Mouse (Mus musculus) heart, embryonic 13.5 days (tissue): ENCODE results near the gene Phlpp1. TPM values are rescaled to one million over a fixed set of nuclear protein-coding genes. Genes with fewer than 3 reads are reported as not detected.

ENCODE experiments used
- ATAC-seq: fragments of 200-750 bp; cut with Nextera tagmentation; 2 replicates; pipeline ENCODE4 v1.8.0; 2017; ENCODE audit warnings: moderate TSS enrichment; ENCODE audit not compliant: insufficient number of reproducible peaks, low FRiP score, low TSS enrichment; ENCODE audit errors: extremely low read depth
- H3K27ac ChIP-seq: fragments of 300-500 bp; sonication (generic); replicated peaks from 2 replicates; pipeline ENCODE4 v1.5.1; 2015; ENCODE audit warnings: moderate library complexity, mild to moderate bottlenecking, inconsistent platforms
- H3K27me3 ChIP-seq: fragments of 300-500 bp; sonication (generic); replicated peaks from 2 replicates; pipeline ENCODE4 v1.6.1; 2015; ENCODE audit warnings: mild to moderate bottlenecking, inconsistent platforms
- H3K36me3 ChIP-seq: fragments of 300-500 bp; sonication (generic); 2 replicates; pipeline ENCODE4 v1.6.1; 2015; ENCODE audit warnings: mild to moderate bottlenecking, inconsistent platforms
- H3K4me1 ChIP-seq: fragments of 300-500 bp; sonication (generic); 2 replicates; pipeline ENCODE4 v1.6.1; 2015; ENCODE audit warnings: inconsistent platforms
- H3K4me2 ChIP-seq: fragments of 300-500 bp; sonication (generic); 2 replicates; pipeline ENCODE4 v1.6.1; 2015; ENCODE audit warnings: inconsistent platforms, mild to moderate bottlenecking, moderate library complexity
- H3K4me3 ChIP-seq: fragments of 300-500 bp; sonication (generic); 2 replicates; pipeline ENCODE4 v1.5.1; 2015; ENCODE audit warnings: moderate library complexity, mild to moderate bottlenecking, inconsistent platforms
- H3K9ac ChIP-seq: fragments of 300-500 bp; sonication (generic); 2 replicates; pipeline ENCODE4 v1.6.1; 2015; ENCODE audit warnings: inconsistent platforms, mild to moderate bottlenecking, moderate library complexity
- H3K9me3 ChIP-seq: fragments of 300-500 bp; sonication (generic); 2 replicates; pipeline ENCODE4 v1.6.1; 2016; ENCODE audit warnings: inconsistent platforms
- WGBS: fragments of 180-500 bp; shearing (Covaris S2); methylation state at CpG from one replicate; pipeline ENCODE4 v1.1.7; 2015; ENCODE audit warnings: mixed read lengths; 5-methylcytosine and 5-hydroxymethylcytosine counted together
- polyA plus RNA-seq: library from polyadenylated mRNA; unstranded; fragments of >200 nt; fragmentation: Nextera tagmentation; extraction: Ambion mirVana; gene quantifications from 2 replicates; pipeline ENCODE4 v1.2.1, GENCODE M21; 2015

The Phlpp1 gene
- polyA plus RNA-seq, 1 experiment from 2014 or later: 3.9 TPM

GRCm38 (mm10) chr1:106221964-106222363, 50.4 kb downstream of the Phlpp1 start:
- WGBS: 59% methylated on average over 2 of the region's 2 CpGs
- Histone ChIP-seq H3K9ac (no peak overlapping the region), H3K9me3 (peaks cover 8% of the 10 kb centered on the region), H3K4me2 (no peak overlapping the region), H3K4me1 (peaks cover 35% of the 10 kb centered on the region), H3K27me3 (no peaks in the 10 kb centered on the region), H3K4me3 (no peak overlapping the region), H3K27ac (peak overlapping the region; percentile 2; the same call in 1 of the 2 replicates), H3K36me3 (peaks cover 3% of the 10 kb centered on the region; the same call in 1 of the 2 replicates)
- ATAC-seq: no peak

- Histone ChIP-seq H3K27me3 (no peaks in the 10 kb centered on the region), H3K36me3 (peaks cover 3% of the 10 kb centered on the region; the same call in 1 of the 2 replicates), H3K9me3 (peaks cover 8% of the 10 kb centered on the region), H3K4me3 (no peak overlapping the region), H3K27ac (no peak overlapping the region), H3K9ac (no peak overlapping the region), H3K4me1 (peaks cover 30% of the 10 kb centered on the region), H3K4me2 (no peak overlapping the region)
- ATAC-seq: no peak
- WGBS: 74% methylated on average over 7 of the region's 7 CpGs
Observed at GRCm38 (mm10) chr1:106226613-106227012, 55.1 kb downstream of the Phlpp1 start.

DNA sequence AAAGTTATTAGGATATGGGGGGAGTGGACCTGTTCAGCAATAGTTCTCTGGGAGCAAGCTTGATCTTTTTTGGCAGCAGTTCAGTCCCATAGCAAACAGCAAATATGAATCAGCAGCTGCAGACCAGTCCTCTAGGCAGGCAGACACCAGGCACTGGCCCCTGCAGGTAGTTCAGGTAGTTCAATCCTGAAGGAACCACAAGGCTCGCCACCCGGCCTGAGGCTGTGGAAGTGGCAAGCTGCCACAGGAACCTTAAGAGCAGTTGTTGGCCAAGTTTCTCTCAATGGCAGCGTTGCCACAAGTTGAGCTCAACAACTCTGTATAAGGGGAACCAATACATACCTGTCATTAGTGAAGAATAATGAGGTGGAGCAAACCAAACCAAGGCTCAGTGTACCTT, 58.8 kb downstream of the Phlpp1 start:
- no peaks in the 10 kb centered on the region for H3K36me3 ChIP-seq
- no peak overlapping the region for H3K9ac ChIP-seq
- ATAC-seq: no peak
- H3K9me3 ChIP-seq: no peaks in the 10 kb centered on the region
- WGBS: 88% methylated on average over 3 of the region's 3 CpGs
- H3K4me1 ChIP-seq: peaks cover 35% of the 10 kb centered on the region
- H3K27me3 ChIP-seq: no peaks in the 10 kb centered on the region
- no peak overlapping the region for H3K4me3 ChIP-seq
- H3K4me2 ChIP-seq: no peak overlapping the region
- H3K27ac ChIP-seq: 0 out of 2 replicates have a peak overlapping the region, but pooled peaks have one; percentile 15

- Histone ChIP-seq H3K4me3 (no peak overlapping the region), H3K9me3 (no peaks in the 10 kb centered on the region), H3K9ac (no peak overlapping the region), H3K27me3 (no peaks in the 10 kb centered on the region), H3K4me1 (peaks cover 32% of the 10 kb centered on the region), H3K27ac (no peak overlapping the region), H3K36me3 (no peaks in the 10 kb centered on the region), H3K4me2 (no peak overlapping the region)
- ATAC-seq: no peak
- WGBS: 83% methylated on average over 5 of the region's 5 CpGs
Observed at GRCm38 (mm10) chr1:106231345-106231744, 59.8 kb downstream of the Phlpp1 start.

- Histone ChIP-seq H3K9me3 (no peaks in the 10 kb centered on the region), H3K4me3 (no peak overlapping the region), H3K27ac (no peak overlapping the region), H3K27me3 (no peaks in the 10 kb centered on the region), H3K9ac (no peak overlapping the region), H3K4me1 (peaks cover 29% of the 10 kb centered on the region), H3K36me3 (no peaks in the 10 kb centered on the region), H3K4me2 (no peak overlapping the region)
- 56% methylated on average over 3 of the region's 3 CpGs for WGBS
- no peak for ATAC-seq
Observed at GRCm38 (mm10) chr1:106231805-106232459, 60.4 kb downstream of the Phlpp1 start.

DNA sequence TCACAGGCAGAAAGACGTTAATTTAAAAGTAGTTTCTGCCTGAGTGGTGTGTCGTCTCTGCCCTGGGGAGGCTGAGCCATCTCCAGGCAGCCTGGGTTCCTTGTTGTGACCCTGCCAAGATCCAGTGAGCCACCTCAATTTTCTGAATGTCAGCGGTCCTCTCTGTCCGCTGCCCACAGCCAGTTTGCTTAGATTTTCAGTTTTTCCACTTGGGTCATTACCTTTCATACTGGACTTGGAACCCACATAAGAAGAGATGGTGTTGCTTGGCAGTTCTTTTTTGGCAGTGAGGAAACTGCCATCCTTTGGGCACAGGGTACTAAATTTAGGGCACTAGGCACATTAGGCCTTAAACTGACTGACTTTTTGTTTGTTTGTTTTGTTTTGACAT, 60.9 kb downstream of the Phlpp1 start:
- H3K27ac ChIP-seq: no peak overlapping the region
- H3K36me3 ChIP-seq: no peaks in the 10 kb centered on the region
- no peak overlapping the region for H3K9ac ChIP-seq
- H3K27me3 ChIP-seq: no peaks in the 10 kb centered on the region
- no peak for ATAC-seq
- 85% methylated on average over 4 of the region's 4 CpGs for WGBS
- H3K4me1 ChIP-seq: peaks cover 33% of the 10 kb centered on the region
- H3K4me2 ChIP-seq: no peak overlapping the region
- H3K9me3 ChIP-seq: no peaks in the 10 kb centered on the region
- H3K4me3 ChIP-seq: no peak overlapping the region

GRCm38 (mm10) chr1:106236986-106237385, 65.4 kb downstream of the Phlpp1 start:
- H3K4me2 ChIP-seq: no peak overlapping the region
- H3K9ac ChIP-seq: no peak overlapping the region
- H3K36me3 ChIP-seq: no peaks in the 10 kb centered on the region
- H3K4me3 ChIP-seq: no peak overlapping the region
- H3K4me1 ChIP-seq: peaks cover 45% of the 10 kb centered on the region
- no peaks in the 10 kb centered on the region for H3K27me3 ChIP-seq
- no peaks in the 10 kb centered on the region for H3K9me3 ChIP-seq
- no peak for ATAC-seq
- H3K27ac ChIP-seq: no peak overlapping the region

- Histone ChIP-seq H3K9me3 (no peaks in the 10 kb centered on the region), H3K4me3 (no peak overlapping the region), H3K9ac (no peak overlapping the region), H3K4me1 (peaks cover 52% of the 10 kb centered on the region), H3K4me2 (no peak overlapping the region), H3K27me3 (no peaks in the 10 kb centered on the region), H3K27ac (no peak overlapping the region), H3K36me3 (no peaks in the 10 kb centered on the region)
- 67% methylated on average over 7 of the region's 7 CpGs for WGBS
- ATAC-seq: no peak
Observed at GRCm38 (mm10) chr1:106240116-106240685, 68.6 kb downstream of the Phlpp1 start.

GRCm38 (mm10) chr1:106241059-106241458, 69.5 kb downstream of the Phlpp1 start:
- H3K4me1 ChIP-seq: peaks cover 52% of the 10 kb centered on the region
- no peaks in the 10 kb centered on the region for H3K27me3 ChIP-seq
- ATAC-seq: no peak
- 0 out of 2 replicates have a peak, but pooled peaks cover 3% of the 10 kb centered on the region for H3K36me3 ChIP-seq
- H3K9me3 ChIP-seq: peaks cover 3% of the 10 kb centered on the region; the same call in 1 of the 2 replicates
- no peak overlapping the region for H3K4me3 ChIP-seq
- 90% methylated on average over 1 of the region's 1 CpGs for WGBS
- no peak overlapping the region for H3K27ac ChIP-seq
- no peak overlapping the region for H3K4me2 ChIP-seq
- no peak overlapping the region for H3K9ac ChIP-seq

- no peak overlapping the region for H3K9ac ChIP-seq
- H3K4me1 ChIP-seq: peaks cover 48% of the 10 kb centered on the region
- H3K9me3 ChIP-seq: peaks cover 5% of the 10 kb centered on the region
- peaks cover 8% of the 10 kb centered on the region; the same call in 1 of the 2 replicates for H3K36me3 ChIP-seq
- 8% methylated on average over 2 of the region's 2 CpGs for WGBS
- no peak overlapping the region for H3K4me2 ChIP-seq
- peak overlapping the region; percentile 38; the same call in 1 of the 2 replicates for H3K27ac ChIP-seq
- peak; percentile 42; the same call in 1 of the 2 replicates for ATAC-seq
- H3K27me3 ChIP-seq: no peaks in the 10 kb centered on the region
- no peak overlapping the region for H3K4me3 ChIP-seq
Observed at GRCm38 (mm10) chr1:106242129-106242528, 70.6 kb downstream of the Phlpp1 start.

DNA sequence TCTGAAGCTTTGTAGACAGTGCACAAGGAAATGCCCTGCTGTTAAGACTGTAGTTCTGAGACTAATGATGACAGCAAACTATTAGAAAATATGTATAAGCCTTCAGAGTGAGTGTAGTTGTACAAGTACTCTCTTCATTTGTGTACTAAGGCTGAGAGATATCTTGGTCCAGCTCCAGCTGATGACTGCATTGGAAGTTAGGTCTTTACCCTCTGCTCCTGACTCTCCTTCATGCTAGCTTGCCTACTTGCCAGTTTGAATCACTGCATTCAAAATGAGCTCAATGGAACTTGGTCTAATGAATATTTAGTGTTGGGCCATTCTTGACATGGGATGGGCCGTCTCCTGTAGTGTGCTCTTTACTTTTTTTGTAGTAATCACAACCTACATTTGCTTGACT, 71.8 kb downstream of the Phlpp1 start:
- 94% methylated on average over 1 of the region's 1 CpGs for WGBS

GRCm38 (mm10) chr1:106244245-106244644, 72.7 kb downstream of the Phlpp1 start:
- WGBS: 85% methylated on average over 3 of the region's 3 CpGs
- Histone ChIP-seq H3K36me3 (peaks cover 13% of the 10 kb centered on the region; the same call in 1 of the 2 replicates), H3K9ac (no peak overlapping the region), H3K27me3 (no peaks in the 10 kb centered on the region), H3K4me2 (no peak overlapping the region), H3K4me1 (peaks cover 41% of the 10 kb centered on the region), H3K27ac (no peak overlapping the region), H3K9me3 (peaks cover 12% of the 10 kb centered on the region), H3K4me3 (no peak overlapping the region)
- no peak for ATAC-seq

More for the DNA sequence above, 71.8 kb downstream of the Phlpp1 start:
- H3K4me2 ChIP-seq: no peak overlapping the region
- H3K4me3 ChIP-seq: no peak overlapping the region
- H3K27me3 ChIP-seq: no peaks in the 10 kb centered on the region
- H3K9ac ChIP-seq: no peak overlapping the region
- H3K4me1 ChIP-seq: peaks cover 41% of the 10 kb centered on the region
- no peak for ATAC-seq
- H3K27ac ChIP-seq: no peak overlapping the region
- H3K36me3 ChIP-seq: peaks cover 13% of the 10 kb centered on the region; the same call in 1 of the 2 replicates
- peaks cover 12% of the 10 kb centered on the region for H3K9me3 ChIP-seq
